Mouse (Mus musculus) urinary bladder, adult 18-20 months (tissue): ENCODE results near the gene Lmo7.
A peak's percentile ranks its signal among the peaks of the same experiment; 100 is the strongest.

ENCODE experiments used
- DNase-seq, 2 experiments: peaks; one replicate each; pipeline ENCODE4 v3.0.0; 2022; ENCODE audit warnings: low spot score in 2 of 2, mixed read lengths in 2 of 2

The Lmo7 gene

DNA sequence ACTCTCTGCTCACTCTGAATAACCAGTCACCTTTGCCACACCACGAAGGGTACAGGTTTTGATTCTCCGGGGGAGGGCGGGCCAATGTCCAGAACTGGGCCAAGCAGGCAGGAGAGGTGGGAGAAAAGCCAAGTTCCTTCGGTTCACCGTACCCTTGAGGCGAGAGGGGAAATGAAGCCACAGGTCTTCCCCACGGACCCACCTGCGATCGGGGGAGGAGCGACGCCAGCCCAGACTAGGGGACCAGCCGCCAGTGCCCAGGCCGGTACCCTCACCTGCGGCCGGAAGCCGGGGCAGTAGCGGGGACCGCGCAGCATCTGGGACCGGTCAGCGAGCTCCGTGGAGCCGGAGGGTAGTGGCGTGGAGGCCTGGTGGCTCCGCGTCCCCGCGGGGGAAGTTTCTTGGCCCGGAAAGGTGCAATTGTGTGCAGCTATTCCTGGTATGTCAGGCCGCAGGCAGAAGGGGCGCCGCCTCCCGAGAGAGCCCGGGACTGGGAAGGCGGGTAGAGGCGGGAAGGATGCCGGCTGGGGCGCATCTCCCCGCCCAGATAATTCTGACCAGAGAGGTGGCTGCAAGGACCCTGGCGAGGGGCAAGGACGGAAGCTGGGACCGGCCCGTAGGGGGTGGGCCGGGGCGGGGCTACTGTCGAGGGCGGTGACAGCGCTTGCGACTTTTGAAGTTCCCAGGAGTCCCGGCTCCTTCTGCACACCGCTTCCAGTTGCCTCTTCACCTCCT, at the start of gene Lmo7, which contains the start of gene Gm9922:
TSS of gene Lmo7 (plus strand) at position 721 of the 735 bp plus-strand sequence.
TSS of gene Gm9922 (minus strand) at position 578 of the 735 bp plus-strand sequence.
- peak; percentile 74 for DNase-seq

DNA sequence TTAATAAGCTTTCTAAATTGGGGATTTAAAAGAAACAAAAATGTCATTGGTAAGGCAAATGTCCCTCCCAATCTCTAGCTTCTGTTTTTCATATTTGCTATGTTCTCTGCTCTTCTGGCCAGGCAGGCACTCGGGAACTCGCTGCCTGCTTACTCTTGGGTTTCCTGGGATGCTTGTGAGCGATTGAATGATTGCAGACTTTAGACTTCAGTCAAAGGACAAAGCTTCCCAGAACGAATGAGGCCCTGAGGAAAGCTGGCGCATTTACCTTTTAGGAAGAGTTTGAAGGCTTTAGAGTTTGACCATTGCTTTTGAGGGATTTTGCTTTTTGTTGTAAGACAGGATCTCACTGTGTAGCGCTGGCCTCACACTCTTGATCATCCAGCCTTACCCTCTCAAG, 42.1 kb upstream of the Lmo7 start:
- no peak for DNase-seq

DNA sequence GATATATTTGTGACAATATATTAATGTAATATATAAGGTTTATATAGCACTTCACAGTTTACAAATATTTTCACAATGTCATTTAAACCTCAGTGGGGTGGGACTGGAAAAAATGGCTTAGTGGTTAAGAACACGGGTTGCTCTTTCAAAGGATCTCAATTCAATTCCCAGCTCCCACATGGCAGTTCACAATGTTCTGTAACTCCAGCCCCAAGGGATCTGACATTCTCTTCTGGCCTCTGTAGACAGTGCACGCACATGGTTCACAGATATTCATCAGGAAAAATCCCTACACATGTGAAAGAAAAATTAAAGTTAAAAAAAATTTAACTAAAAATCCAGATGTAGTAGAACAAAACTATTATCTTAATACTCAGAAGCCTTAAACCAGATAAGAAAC, 41.4 kb upstream of the Lmo7 start:
- no peak for DNase-seq

DNA sequence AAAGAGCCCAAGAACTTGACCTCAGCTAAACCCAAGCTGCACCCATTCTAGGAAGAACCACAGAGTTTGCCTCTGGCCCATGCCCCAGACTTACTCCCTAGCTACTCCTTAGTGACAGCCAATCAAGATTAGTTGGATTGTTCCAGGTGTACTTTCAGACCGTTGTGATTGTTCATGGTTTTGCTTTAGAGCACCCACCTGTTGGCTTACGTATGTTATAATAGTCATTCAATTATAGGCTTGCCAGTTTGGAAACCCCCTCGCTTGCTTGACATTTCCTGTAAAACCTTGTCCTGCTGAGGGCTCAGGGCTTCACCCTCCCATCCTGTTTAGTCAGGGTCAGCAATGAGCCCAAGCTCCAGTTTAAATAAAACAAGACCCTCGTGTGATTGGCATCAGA, 25.3 kb upstream of the Lmo7 start:
- no peak for DNase-seq

DNA sequence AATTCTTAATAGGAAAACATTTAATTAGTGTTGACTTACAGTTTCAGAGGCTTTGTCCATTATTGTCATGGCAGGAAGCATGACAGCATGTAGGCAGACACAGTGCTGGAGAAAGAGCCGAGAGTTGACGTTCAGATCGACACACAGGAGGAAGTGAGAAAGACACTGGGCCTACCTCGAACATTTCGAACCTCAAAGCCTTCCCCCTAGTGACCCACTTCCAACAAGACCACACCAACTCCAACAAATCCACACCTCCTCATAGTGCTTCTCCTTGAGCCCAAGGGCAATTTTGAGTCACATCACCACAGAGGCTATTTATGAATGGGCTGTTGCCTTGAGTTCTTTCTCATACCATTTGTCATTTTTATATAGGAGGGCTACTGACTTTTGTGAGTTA, 22.7 kb upstream of the Lmo7 start:
- no peak for DNase-seq

- no peak for DNase-seq
Measured at GRCm38 (mm10) chr14:101714414-101714813, 15.3 kb upstream of the Lmo7 start.

GRCm38 (mm10) chr14:101729972-101730692, 375 bp downstream of the Lmo7 start:
- peak in 1 of 2 experiments; percentile 8 for DNase-seq

GRCm38 (mm10) chr14:101733542-101734303, 4.0 kb downstream of the Lmo7 start:
- DNase-seq, result no peak

DNA sequence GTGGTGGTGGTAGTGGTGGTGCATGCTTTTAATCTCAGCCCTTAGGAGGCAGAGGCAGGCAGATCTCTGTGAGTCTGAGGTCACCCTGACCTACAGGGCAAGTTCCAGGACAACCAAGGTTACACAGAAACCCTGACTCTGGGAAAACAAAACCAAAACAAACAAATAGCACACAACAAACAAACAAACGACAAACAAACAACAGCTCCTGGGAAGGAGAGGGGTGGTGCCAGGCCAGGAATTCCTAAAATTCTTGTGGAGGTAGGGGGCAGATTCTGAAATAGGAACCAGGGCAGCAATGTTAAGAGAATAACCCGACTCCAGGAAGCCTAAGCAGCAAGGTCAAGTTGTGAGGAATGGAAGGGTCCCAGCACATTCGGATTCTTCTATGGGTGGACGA, 7.7 kb downstream of the Lmo7 start:
- no peak for DNase-seq

DNA sequence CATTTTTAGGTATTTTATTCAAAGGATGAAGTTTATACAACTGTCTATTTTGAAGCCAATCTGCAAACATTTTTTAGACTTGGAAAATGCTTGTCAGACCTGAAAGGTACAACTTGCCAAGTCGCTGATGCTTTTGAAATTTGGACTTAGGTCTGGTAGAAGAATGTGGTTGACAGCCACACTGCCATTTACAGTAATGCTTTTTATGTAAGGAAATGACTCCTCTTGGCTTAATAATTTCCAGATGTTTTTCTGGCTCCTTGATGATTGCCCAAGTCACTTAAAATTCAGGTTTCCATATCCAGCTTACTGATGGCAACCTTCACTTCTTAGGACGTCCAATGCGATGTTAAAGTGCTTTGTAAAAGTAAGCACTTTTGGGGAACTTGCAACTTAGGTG, 16.9 kb downstream of the Lmo7 start:
- DNase-seq, result no peak

GRCm38 (mm10) chr14:101747811-101748210, 18.1 kb downstream of the Lmo7 start:
- DNase-seq, result no peak

GRCm38 (mm10) chr14:101748436-101748835, 18.7 kb downstream of the Lmo7 start:
- DNase-seq, result no peak

GRCm38 (mm10) chr14:101750910-101751309, 21.2 kb downstream of the Lmo7 start:
- DNase-seq, result no peak

- no peak for DNase-seq
Measured at GRCm38 (mm10) chr14:101755425-101755824, 25.7 kb downstream of the Lmo7 start.

DNA sequence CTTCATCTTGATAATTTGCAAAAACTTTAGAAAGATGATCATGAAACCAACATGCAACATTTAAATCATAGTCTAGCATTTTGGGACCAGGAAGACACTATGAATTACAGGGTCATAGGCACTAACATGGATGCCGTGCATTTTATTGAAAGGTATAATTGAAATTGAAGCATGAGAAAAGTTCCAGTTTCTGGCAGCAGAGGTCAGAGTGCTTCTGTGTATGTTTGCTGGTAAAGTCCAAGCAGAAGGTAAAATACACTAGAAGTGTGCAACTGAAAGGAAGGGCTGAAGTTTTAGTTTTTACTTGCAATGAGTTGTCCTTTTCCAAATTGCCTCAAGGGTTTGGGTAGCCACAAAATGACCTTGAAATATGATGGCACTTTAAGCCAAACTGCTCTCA, 32.5 kb downstream of the Lmo7 start:
- no peak for DNase-seq

DNA sequence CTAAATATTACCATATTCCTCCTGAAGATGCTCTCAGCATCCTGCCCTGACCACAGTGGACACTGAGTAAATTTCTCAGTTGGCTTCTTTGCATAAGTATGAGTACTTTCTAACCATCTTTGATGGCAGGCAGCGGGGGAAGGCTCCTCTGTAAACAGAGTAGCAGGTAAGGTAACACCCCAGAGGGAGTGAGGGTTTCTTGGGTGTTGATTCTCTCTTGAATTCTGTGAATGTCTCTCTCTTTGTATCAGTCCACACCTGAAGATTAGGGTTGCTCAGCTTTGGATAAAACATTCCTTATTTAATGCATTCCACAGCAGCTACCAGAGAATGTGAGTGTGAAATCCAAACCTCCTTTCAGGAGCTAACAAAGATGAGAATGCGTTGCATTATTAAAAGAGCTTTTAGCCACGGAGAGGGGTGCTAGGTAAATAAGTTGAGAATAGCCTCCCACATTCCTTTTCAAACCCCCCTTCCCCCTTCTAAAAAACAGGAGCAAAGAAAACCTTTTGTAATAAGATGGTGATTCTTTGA, 34.1 kb downstream of the Lmo7 start:
- DNase-seq, result no peak

- DNase-seq, result no peak
Measured at GRCm38 (mm10) chr14:101771336-101771735, 41.6 kb downstream of the Lmo7 start.

DNA sequence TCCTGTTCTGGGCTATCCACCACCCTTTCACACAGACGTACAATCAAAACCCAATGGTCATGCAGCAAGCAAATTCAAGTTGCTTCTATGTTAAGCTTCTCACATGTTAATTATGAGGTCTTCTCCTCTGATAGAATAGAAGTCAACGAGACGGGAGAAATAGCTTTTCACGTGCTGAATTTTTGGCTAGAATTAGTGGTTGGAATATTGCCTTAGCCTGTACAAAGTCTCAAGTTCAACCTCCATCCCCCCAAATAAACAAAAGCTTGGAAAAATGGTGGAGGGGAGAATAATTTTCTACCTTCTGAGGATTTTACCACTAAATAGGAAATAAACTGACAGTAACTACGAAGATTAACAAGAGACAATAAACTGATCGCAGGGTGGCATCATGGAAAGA, 42.0 kb downstream of the Lmo7 start:
- DNase-seq, result no peak

DNA sequence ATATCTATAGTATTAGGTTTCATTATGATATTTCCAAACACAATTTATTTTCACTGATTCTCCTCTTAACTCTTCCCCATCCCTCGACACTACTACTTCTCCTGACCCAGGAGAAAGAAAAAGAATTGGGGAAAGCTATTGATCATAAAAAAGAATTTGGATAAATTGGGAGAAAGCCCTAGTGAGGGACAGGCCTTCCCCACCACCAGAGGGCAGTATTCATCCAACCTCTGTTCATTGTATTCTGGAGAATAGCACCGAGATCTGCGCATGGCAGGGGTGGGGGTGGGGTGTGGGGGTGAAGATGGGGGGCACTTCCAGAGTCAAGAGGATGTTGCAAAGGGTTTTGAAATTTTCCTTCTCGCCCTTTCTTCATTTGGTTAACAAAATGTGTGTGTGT, 44.9 kb downstream of the Lmo7 start:
- DNase-seq, result no peak

GRCm38 (mm10) chr14:101776296-101777128, 46.8 kb downstream of the Lmo7 start:
- DNase-seq, result no peak

DNA sequence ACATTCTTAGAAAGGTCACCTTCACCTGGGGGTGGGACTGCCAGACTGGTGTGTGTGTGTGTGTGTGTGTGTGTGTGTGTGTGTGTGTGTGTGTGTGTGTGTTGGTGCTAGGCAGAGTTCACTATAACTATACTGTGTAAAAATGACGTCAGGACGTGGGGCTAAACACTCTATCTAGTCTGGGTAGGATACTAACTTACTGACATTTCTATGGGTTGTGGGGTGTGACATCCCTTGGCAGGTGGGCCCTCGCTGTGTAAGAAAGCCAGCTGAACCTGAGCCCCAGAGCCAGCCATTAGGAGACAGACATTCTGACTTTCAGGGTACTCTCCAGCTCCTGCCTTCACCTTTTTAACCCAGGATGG, 47.4 kb downstream of the Lmo7 start:
- DNase-seq, result no peak
